Mouse (Mus musculus): Measurements from ENCODE around the gene Adsl. TPM values are rescaled to one million over a fixed set of nuclear protein-coding genes. Genes with fewer than 3 reads are reported as not detected.
A peak's percentile ranks its signal among the peaks of the same experiment; 100 is the strongest.

Gene Adsl
- polyA plus RNA-seq, 1 experiment, result 41.0 TPM

- Histone ChIP-seq H3K4me3 (ENCODE audit: control insufficient read depth, low read depth, low read length) (no peak overlapping the region), H3K4me1 (ENCODE audit: control insufficient read depth, insufficient read depth, low read length) (no peaks in the 10 kb centered on the region; the same call in 1 of the 2 replicates), H3K27me3 (ENCODE audit: control insufficient read depth, insufficient read depth, low read length) (no peaks in the 10 kb centered on the region), H3K27ac (ENCODE audit: control insufficient read depth, insufficient read depth, low read depth, low read length) (no peak overlapping the region), H3K36me3 (ENCODE audit: control insufficient read depth, insufficient read depth, low read length) (no peaks in the 10 kb centered on the region)
- TF ChIP-seq POLR2A (IDR thresholded peaks at IDR 0.05; ENCODE audit: control insufficient read depth, low read depth, low read length), result no peak
- no peak for TF ChIP-seq CTCF (IDR thresholded peaks at IDR 0.05; ENCODE audit: control insufficient read depth, insufficient read depth, insufficient replicate concordance, low read depth, low read length)
Measured at GRCm38 (mm10) chr15:80941468-80942040, 6.7 kb upstream of the Adsl start.

- Histone ChIP-seq H3K27me3 (ENCODE audit: control insufficient read depth, insufficient read depth, low read length) (no peaks in the 10 kb centered on the region), H3K4me3 (ENCODE audit: control insufficient read depth, low read depth, low read length) (no peak overlapping the region), H3K27ac (ENCODE audit: control insufficient read depth, insufficient read depth, low read depth, low read length) (no peak overlapping the region), H3K4me1 (ENCODE audit: control insufficient read depth, insufficient read depth, low read length) (peaks cover 4% of the 10 kb centered on the region), H3K36me3 (ENCODE audit: control insufficient read depth, insufficient read depth, low read length) (no peaks in the 10 kb centered on the region)
- peak; percentile 30; the same call in 1 of the 2 replicates for TF ChIP-seq CTCF (IDR thresholded peaks at IDR 0.05; ENCODE audit: control insufficient read depth, insufficient read depth, insufficient replicate concordance, low read depth, low read length)
- TF ChIP-seq POLR2A (IDR thresholded peaks at IDR 0.05; ENCODE audit: control insufficient read depth, low read depth, low read length), result no peak
Measured at GRCm38 (mm10) chr15:80945851-80946250, 2.4 kb upstream of the Adsl start.

GRCm38 (mm10) chr15:80949431-80949830 is 1.1 kb downstream of the Adsl start:
- H3K4me3 ChIP-seq (ENCODE audit: control insufficient read depth, low read depth, low read length), result no peak overlapping the region
- no peak overlapping the region for H3K27ac ChIP-seq (ENCODE audit: control insufficient read depth, insufficient read depth, low read depth, low read length)
- no peaks in the 10 kb centered on the region for H3K27me3 ChIP-seq (ENCODE audit: control insufficient read depth, insufficient read depth, low read length)
- no peaks in the 10 kb centered on the region for H3K36me3 ChIP-seq (ENCODE audit: control insufficient read depth, insufficient read depth, low read length)
- H3K4me1 ChIP-seq (ENCODE audit: control insufficient read depth, insufficient read depth, low read length), result peaks cover 4% of the 10 kb centered on the region
- TF ChIP-seq POLR2A (IDR thresholded peaks at IDR 0.05; ENCODE audit: control insufficient read depth, low read depth, low read length), result no peak
- TF ChIP-seq CTCF (IDR thresholded peaks at IDR 0.05; ENCODE audit: control insufficient read depth, insufficient read depth, insufficient replicate concordance, low read depth, low read length), result no peak

GRCm38 (mm10) chr15:80950055-80950454 is 1.8 kb downstream of the Adsl start:
- Histone ChIP-seq H3K4me1 (ENCODE audit: control insufficient read depth, insufficient read depth, low read length) (peaks cover 4% of the 10 kb centered on the region), H3K36me3 (ENCODE audit: control insufficient read depth, insufficient read depth, low read length) (no peaks in the 10 kb centered on the region), H3K27me3 (ENCODE audit: control insufficient read depth, insufficient read depth, low read length) (no peaks in the 10 kb centered on the region), H3K27ac (ENCODE audit: control insufficient read depth, insufficient read depth, low read depth, low read length) (no peak overlapping the region), H3K4me3 (ENCODE audit: control insufficient read depth, low read depth, low read length) (no peak overlapping the region)
- TF ChIP-seq POLR2A (IDR thresholded peaks at IDR 0.05; ENCODE audit: control insufficient read depth, low read depth, low read length) (no peak), CTCF (IDR thresholded peaks at IDR 0.05; ENCODE audit: control insufficient read depth, insufficient read depth, insufficient replicate concordance, low read depth, low read length) (no peak)

GRCm38 (mm10) chr15:80953971-80954370 is 5.7 kb downstream of the Adsl start:
- no peaks in the 10 kb centered on the region; the same call in 1 of the 2 replicates for H3K36me3 ChIP-seq (ENCODE audit: control insufficient read depth, insufficient read depth, low read length)
- no peaks in the 10 kb centered on the region for H3K27me3 ChIP-seq (ENCODE audit: control insufficient read depth, insufficient read depth, low read length)
- H3K4me1 ChIP-seq (ENCODE audit: control insufficient read depth, insufficient read depth, low read length), result 0 out of 2 replicates have a peak, but pooled peaks cover 2% of the 10 kb centered on the region
- TF ChIP-seq POLR2A (IDR thresholded peaks at IDR 0.05; ENCODE audit: control insufficient read depth, low read depth, low read length), result no peak
- no peak for TF ChIP-seq CTCF (IDR thresholded peaks at IDR 0.05; ENCODE audit: control insufficient read depth, insufficient read depth, insufficient replicate concordance, low read depth, low read length)
- H3K4me3 ChIP-seq (ENCODE audit: control insufficient read depth, low read depth, low read length), result no peak overlapping the region
- H3K27ac ChIP-seq (ENCODE audit: control insufficient read depth, insufficient read depth, low read depth, low read length), result no peak overlapping the region

- H3K36me3 ChIP-seq (ENCODE audit: control insufficient read depth, insufficient read depth, low read length), result no peaks in the 10 kb centered on the region; the same call in 1 of the 2 replicates
- no peaks in the 10 kb centered on the region for H3K27me3 ChIP-seq (ENCODE audit: control insufficient read depth, insufficient read depth, low read length)
- no peaks in the 10 kb centered on the region for H3K4me1 ChIP-seq (ENCODE audit: control insufficient read depth, insufficient read depth, low read length)
- TF ChIP-seq POLR2A (IDR thresholded peaks at IDR 0.05; ENCODE audit: control insufficient read depth, low read depth, low read length) (no peak), CTCF (IDR thresholded peaks at IDR 0.05; ENCODE audit: control insufficient read depth, insufficient read depth, insufficient replicate concordance, low read depth, low read length) (no peak)
- H3K27ac ChIP-seq (ENCODE audit: control insufficient read depth, insufficient read depth, low read depth, low read length), result no peak overlapping the region
- H3K4me3 ChIP-seq (ENCODE audit: control insufficient read depth, low read depth, low read length), result no peak overlapping the region
Measured at GRCm38 (mm10) chr15:80954861-80955260, 6.6 kb downstream of the Adsl start.

GRCm38 (mm10) chr15:80955836-80956438 is 7.6 kb downstream of the Adsl start:
- Histone ChIP-seq H3K27ac (ENCODE audit: control insufficient read depth, insufficient read depth, low read depth, low read length) (no peak overlapping the region), H3K27me3 (ENCODE audit: control insufficient read depth, insufficient read depth, low read length) (no peaks in the 10 kb centered on the region), H3K36me3 (ENCODE audit: control insufficient read depth, insufficient read depth, low read length) (peaks cover 1% of the 10 kb centered on the region; the same call in 1 of the 2 replicates), H3K4me3 (ENCODE audit: control insufficient read depth, low read depth, low read length) (no peak overlapping the region), H3K4me1 (ENCODE audit: control insufficient read depth, insufficient read depth, low read length) (no peaks in the 10 kb centered on the region)
- TF ChIP-seq POLR2A (IDR thresholded peaks at IDR 0.05; ENCODE audit: control insufficient read depth, low read depth, low read length), result no peak
